Mouse (Mus musculus): ENCODE results near the gene Fgd5. TPM values are rescaled to one million over a fixed set of nuclear protein-coding genes. Genes with fewer than 3 reads are reported as not detected.

The Fgd5 gene
- total and polyA plus RNA-seq, 2 experiments from 2014 or later: 6.7 to 13.0 TPM

DNA sequence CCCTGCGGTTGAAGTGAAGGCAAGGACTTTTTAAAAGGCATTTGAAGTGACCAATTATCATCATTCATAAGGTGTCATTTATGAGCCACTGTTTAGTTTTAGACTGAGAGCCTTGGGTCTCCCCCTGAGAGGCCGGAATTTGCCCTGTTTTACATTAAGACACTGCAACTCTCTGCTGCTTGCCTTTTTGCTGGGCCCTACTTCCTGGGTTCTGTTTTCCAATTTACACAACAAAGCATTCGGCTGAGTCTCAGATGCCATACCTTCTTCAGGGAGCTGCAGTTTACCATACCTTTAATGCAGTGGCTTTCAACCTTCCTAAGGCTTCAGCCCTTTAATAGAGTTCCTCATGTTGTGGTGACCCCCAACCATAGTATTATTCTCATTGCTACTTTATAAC, 26.1 kb downstream of the Fgd5 start:
- no peak overlapping the region for H3K27ac ChIP-seq (ENCODE audit: low read depth, low read length)
- no peak for TF ChIP-seq CTCF (IDR thresholded peaks at IDR 0.05; ENCODE audit: low read depth)
- no peaks in the 10 kb centered on the region for H3K9me3 ChIP-seq (ENCODE audit: low read length)
- no peak for ATAC-seq
- WGBS: 24% methylated on average over 3 of the region's 3 CpGs
- H3K4me2 ChIP-seq (ENCODE audit: low read depth): no peak overlapping the region
- H3K27me3 ChIP-seq (ENCODE audit: insufficient read depth, low read length): no peaks in the 10 kb centered on the region
- no peaks in the 10 kb centered on the region for H3K36me3 ChIP-seq (ENCODE audit: insufficient read depth)
- no peak for DNase-seq
- no peak overlapping the region for H3K4me3 ChIP-seq (ENCODE audit: low read depth, low read length)
- no peak overlapping the region for H3K9ac ChIP-seq
- no peaks in the 10 kb centered on the region for H3K4me1 ChIP-seq (ENCODE audit: insufficient read depth)

DNA sequence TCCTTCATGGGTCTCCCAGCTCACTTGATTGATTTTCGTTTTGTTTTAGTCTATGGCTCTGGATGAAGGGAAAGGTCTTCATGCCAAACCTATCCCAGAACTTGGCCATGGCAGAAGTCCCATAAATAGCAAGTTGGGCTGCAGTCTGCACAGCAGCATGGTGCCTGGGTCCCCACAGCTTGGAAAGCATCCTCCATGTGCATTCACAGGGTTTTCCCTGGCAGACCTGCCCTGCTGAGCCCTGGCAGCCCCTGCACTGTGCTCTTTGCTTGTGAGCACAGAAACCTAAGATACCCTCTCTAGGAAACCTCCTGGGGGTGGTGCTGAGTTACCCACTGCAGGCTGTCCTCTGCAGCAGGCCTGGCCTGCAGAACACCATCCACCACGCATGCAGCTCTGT, 32.2 kb downstream of the Fgd5 start:
- H3K36me3 ChIP-seq (ENCODE audit: insufficient read depth): no peaks in the 10 kb centered on the region
- WGBS: 63% methylated on average over 2 of the region's 2 CpGs
- H3K9ac ChIP-seq: no peak overlapping the region
- no peaks in the 10 kb centered on the region for H3K27me3 ChIP-seq (ENCODE audit: insufficient read depth, low read length)
- DNase-seq (peak; percentile 17), ATAC-seq (peak; percentile 48; the same call in 1 of the 2 replicates)
- no peak overlapping the region for H3K27ac ChIP-seq (ENCODE audit: low read depth, low read length)
- H3K4me1 ChIP-seq (ENCODE audit: insufficient read depth): no peaks in the 10 kb centered on the region; the same call in 1 of the 2 replicates
- no peak for TF ChIP-seq CTCF (IDR thresholded peaks at IDR 0.05; ENCODE audit: low read depth)
- H3K9me3 ChIP-seq (ENCODE audit: low read length): no peaks in the 10 kb centered on the region
- no peak overlapping the region for H3K4me3 ChIP-seq (ENCODE audit: low read depth, low read length)
- no peak overlapping the region for H3K4me2 ChIP-seq (ENCODE audit: low read depth)

DNA sequence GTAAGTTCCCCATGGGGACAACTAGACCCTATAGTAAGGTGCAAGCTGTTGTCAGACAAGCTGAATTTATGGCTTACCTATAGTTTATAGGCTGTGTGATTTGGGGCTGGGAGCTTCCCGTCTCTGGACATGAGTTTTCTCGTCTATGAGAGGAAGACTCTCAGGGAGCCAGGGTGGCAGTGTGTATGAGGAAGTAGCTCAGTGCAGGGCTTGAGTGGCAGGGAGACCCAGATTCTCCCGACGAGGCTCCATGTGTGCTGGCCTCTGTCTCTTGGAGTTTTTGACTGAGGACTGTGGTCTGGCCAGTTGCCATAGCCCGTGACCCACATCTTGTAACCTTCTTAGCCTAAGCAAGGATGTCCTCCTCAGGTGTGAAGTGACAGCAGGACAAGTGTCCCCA, 33.7 kb downstream of the Fgd5 start:
- ATAC-seq: no peak
- WGBS: 85% methylated on average over 5 of the region's 5 CpGs
- no peak overlapping the region for H3K4me2 ChIP-seq (ENCODE audit: low read depth)

DNA sequence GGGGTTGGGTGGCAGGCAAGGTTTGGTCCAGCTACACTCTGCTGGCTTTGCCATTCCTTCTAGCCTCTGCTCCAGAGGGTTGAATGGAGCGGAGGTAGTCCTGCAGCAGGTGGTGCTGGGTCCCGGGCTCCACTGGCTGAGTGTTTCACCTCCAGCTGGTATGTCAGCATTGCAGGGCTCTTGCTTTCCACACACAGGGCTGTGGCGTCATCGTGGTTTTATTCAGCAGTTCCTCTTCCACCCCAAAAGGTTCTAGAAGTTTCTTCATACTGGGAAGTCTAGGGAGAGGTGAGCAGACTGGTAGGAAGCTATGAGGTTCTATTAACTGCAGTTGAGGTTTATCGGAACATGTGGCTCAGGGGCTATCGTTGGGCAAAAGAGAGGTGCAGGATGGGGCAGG, 34.4 kb downstream of the Fgd5 start:
- ATAC-seq (no peak), DNase-seq (no peak)
- Histone ChIP-seq H3K9me3 (ENCODE audit: low read length) (no peaks in the 10 kb centered on the region), H3K4me1 (ENCODE audit: insufficient read depth) (no peaks in the 10 kb centered on the region; the same call in 1 of the 2 replicates), H3K27me3 (ENCODE audit: insufficient read depth, low read length) (no peaks in the 10 kb centered on the region), H3K36me3 (ENCODE audit: insufficient read depth) (no peaks in the 10 kb centered on the region), H3K4me2 (ENCODE audit: low read depth) (no peak overlapping the region), H3K27ac (ENCODE audit: low read depth, low read length) (no peak overlapping the region), H3K9ac (no peak overlapping the region), H3K4me3 (ENCODE audit: low read depth, low read length) (no peak overlapping the region)
- 94% methylated on average over 6 of the region's 6 CpGs for WGBS
- TF ChIP-seq CTCF (IDR thresholded peaks at IDR 0.05; ENCODE audit: low read depth): no peak

More for the DNA sequence above, 33.7 kb downstream of the Fgd5 start:
- Histone ChIP-seq H3K36me3 (ENCODE audit: insufficient read depth) (no peaks in the 10 kb centered on the region), H3K27me3 (ENCODE audit: insufficient read depth, low read length) (no peaks in the 10 kb centered on the region), H3K9ac (no peak overlapping the region), H3K9me3 (ENCODE audit: low read length) (no peaks in the 10 kb centered on the region), H3K4me1 (ENCODE audit: insufficient read depth) (no peaks in the 10 kb centered on the region; the same call in 1 of the 2 replicates), H3K4me3 (ENCODE audit: low read depth, low read length) (no peak overlapping the region), H3K27ac (ENCODE audit: low read depth, low read length) (no peak overlapping the region)
- TF ChIP-seq CTCF (IDR thresholded peaks at IDR 0.05; ENCODE audit: low read depth): no peak
- no peak for DNase-seq

DNA sequence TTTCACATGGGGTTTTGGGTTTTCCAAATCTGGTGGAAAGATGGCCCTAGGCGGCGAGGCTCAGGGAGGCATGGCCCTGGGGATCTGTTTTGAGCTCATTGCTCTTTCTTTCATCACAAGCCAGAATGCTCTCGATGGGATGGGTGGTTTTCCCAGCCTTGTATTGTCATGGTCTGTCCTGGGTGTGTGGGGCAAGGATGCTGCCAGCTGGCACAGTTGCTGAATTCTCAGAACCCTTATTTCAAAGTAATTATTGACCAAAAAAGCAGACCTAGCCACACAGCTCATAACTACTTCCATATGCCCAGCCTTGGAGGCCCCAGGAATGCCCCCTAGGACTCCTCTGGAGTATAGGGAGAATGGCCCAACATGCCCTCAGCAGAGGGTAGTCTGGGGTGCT, 34.9 kb downstream of the Fgd5 start:
- DNase-seq (no peak), ATAC-seq (no peak)
- Histone ChIP-seq H3K36me3 (ENCODE audit: insufficient read depth) (no peaks in the 10 kb centered on the region), H3K4me2 (ENCODE audit: low read depth) (no peak overlapping the region), H3K4me1 (ENCODE audit: insufficient read depth) (no peaks in the 10 kb centered on the region; the same call in 1 of the 2 replicates), H3K27ac (ENCODE audit: low read depth, low read length) (no peak overlapping the region), H3K9me3 (ENCODE audit: low read length) (no peaks in the 10 kb centered on the region), H3K4me3 (ENCODE audit: low read depth, low read length) (no peak overlapping the region), H3K27me3 (ENCODE audit: insufficient read depth, low read length) (no peaks in the 10 kb centered on the region), H3K9ac (no peak overlapping the region)
- TF ChIP-seq CTCF (IDR thresholded peaks at IDR 0.05; ENCODE audit: low read depth): no peak
- WGBS: 46% methylated on average over 3 of the region's 3 CpGs

DNA sequence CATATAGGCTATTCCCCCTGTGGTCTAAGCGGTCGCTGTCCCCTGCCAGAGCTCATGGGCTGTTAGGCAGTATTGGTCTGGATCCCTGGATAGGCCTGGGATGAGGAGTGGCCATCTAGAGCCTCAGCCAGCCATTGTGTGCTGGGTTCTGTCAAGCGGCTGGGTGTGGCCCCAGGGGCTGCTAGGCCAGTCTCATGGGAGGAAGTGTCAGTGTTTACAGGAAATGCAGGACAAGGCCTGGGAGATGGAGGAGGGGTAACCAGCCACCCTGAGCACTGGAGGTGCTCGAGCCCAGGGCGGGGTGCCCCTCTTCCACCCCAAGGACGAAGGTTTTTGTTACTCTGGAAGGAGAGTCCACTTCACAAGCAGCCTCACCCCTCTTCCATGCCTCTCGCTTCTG, 36.3 kb downstream of the Fgd5 start:
- TF ChIP-seq CTCF (IDR thresholded peaks at IDR 0.05; ENCODE audit: low read depth): no peak
- ATAC-seq (no peak), DNase-seq (no peak)
- no peaks in the 10 kb centered on the region; the same call in 1 of the 2 replicates for H3K4me1 ChIP-seq (ENCODE audit: insufficient read depth)
- H3K4me3 ChIP-seq (ENCODE audit: low read depth, low read length): no peak overlapping the region
- no peaks in the 10 kb centered on the region for H3K36me3 ChIP-seq (ENCODE audit: insufficient read depth)
- H3K9me3 ChIP-seq (ENCODE audit: low read length): no peaks in the 10 kb centered on the region
- H3K27me3 ChIP-seq (ENCODE audit: insufficient read depth, low read length): no peaks in the 10 kb centered on the region
- H3K27ac ChIP-seq (ENCODE audit: low read depth, low read length): no peak overlapping the region
- H3K4me2 ChIP-seq (ENCODE audit: low read depth): no peak overlapping the region
- 89% methylated on average over 7 of the region's 7 CpGs for WGBS
- H3K9ac ChIP-seq: no peak overlapping the region

DNA sequence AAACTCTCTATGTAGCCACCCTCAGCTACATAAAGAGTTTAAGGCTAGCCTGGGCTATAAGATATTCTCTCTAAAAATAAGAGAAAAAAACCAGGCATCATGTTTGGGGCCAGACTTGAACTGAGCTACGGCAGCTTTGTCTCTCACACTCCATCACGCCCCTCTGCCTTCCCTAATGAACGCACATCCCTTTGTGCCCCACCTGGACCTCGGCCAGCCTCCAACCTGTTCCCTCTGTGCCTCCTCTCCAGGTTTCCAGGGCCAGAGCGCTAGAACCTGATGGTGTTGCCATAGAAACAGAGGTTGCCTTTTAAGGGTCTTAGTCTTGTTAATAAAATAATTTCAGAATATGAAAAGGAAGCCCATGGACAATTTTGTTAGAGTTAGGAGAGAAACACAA, 37.2 kb downstream of the Fgd5 start:
- WGBS: 28% methylated on average over 5 of the region's 5 CpGs
- Histone ChIP-seq H3K27me3 (ENCODE audit: insufficient read depth, low read length) (no peaks in the 10 kb centered on the region), H3K4me1 (ENCODE audit: insufficient read depth) (no peaks in the 10 kb centered on the region; the same call in 1 of the 2 replicates), H3K4me2 (ENCODE audit: low read depth) (no peak overlapping the region), H3K4me3 (ENCODE audit: low read depth, low read length) (no peak overlapping the region), H3K27ac (ENCODE audit: low read depth, low read length) (no peak overlapping the region), H3K36me3 (ENCODE audit: insufficient read depth) (no peaks in the 10 kb centered on the region), H3K9ac (no peak overlapping the region), H3K9me3 (ENCODE audit: low read length) (no peaks in the 10 kb centered on the region)
- DNase-seq (no peak), ATAC-seq (no peak)
- TF ChIP-seq CTCF (IDR thresholded peaks at IDR 0.05; ENCODE audit: low read depth): no peak

Measured in forebrain, postnatal 0 days (tissue).